Mouse (Mus musculus) gastrocnemius, postnatal 14 days (tissue): ENCODE data around the gene Gm21988. TPM values are rescaled to one million over a fixed set of nuclear protein-coding genes. Genes with fewer than 3 reads are reported as not detected.

ENCODE experiments used
- DNase-seq: peaks from one replicate; pipeline ENCODE4 v3.0.0; 2021; ENCODE audit warnings: mixed read lengths
- intact Hi-C: fragments of 180-260 bp; cut with DNase I; formaldehyde crosslinking; loops from one replicate; pipeline ENCODE4 v1.15.1; 2025; ENCODE audit warnings: low total_unique reads
- total RNA-seq, 2 experiments: library from RNA; stranded (reverse); gene quantifications; 2 replicates each; pipeline ENCODE4 v1.2.3; 2021

Gene Gm21988
- total RNA-seq, 2 experiments from 2014 or later = 2.6 to 2.7 TPM

- DNase-seq = peak; percentile 85
- intact Hi-C loops = no loop called here
Measured at GRCm38 (mm10) chr11:70220731-70221602, 18.7 kb downstream of the Gm21988 start, which contains the start of gene Slc16a13. Slc16a13 (minus strand) TSS chr11:70221064.

- DNase-seq = no peak
- intact Hi-C loops = no loop called here
Measured at GRCm38 (mm10) chr11:70220323-70220722, 19.3 kb downstream of the Gm21988 start.

GRCm38 (mm10) chr11:70219873-70220272 is 19.8 kb downstream of the Gm21988 start:
- no peak for DNase-seq
- intact Hi-C loops = no loop called here

GRCm38 (mm10) chr11:70218741-70219470 is 20.7 kb downstream of the Gm21988 start:
- intact Hi-C loops = no loop called here
- DNase-seq = no peak

- intact Hi-C loops = no loop called here
- no peak for DNase-seq
Measured at GRCm38 (mm10) chr11:70218039-70218438, 21.6 kb downstream of the Gm21988 start.

GRCm38 (mm10) chr11:70216103-70216502 is 23.5 kb downstream of the Gm21988 start:
- intact Hi-C loops = no loop called here
- DNase-seq = no peak

GRCm38 (mm10) chr11:70215301-70215700 is 24.3 kb downstream of the Gm21988 start:
- no peak for DNase-seq
- intact Hi-C loops = no loop called here

GRCm38 (mm10) chr11:70214856-70215209 is 24.8 kb downstream of the Gm21988 start:
- no peak for DNase-seq
- intact Hi-C loops = loop anchor here (5.0 kb wide), 1 partner anchor 138 kb away; no protein-coding TSS in a partner anchor

GRCm38 (mm10) chr11:70214191-70214855 is 25.3 kb downstream of the Gm21988 start:
- intact Hi-C loops = loop anchor here (5.0 kb wide), 1 partner anchor 137 kb away; no protein-coding TSS in a partner anchor
- no peak for DNase-seq

- intact Hi-C loops = loop anchor here (5.0 kb wide), 1 partner anchor 136 kb away; no protein-coding TSS in a partner anchor
- DNase-seq = no peak
Measured at GRCm38 (mm10) chr11:70213736-70214135, 25.9 kb downstream of the Gm21988 start.

GRCm38 (mm10) chr11:70212896-70213295 is 26.7 kb downstream of the Gm21988 start:
- DNase-seq = no peak
- intact Hi-C loops = loop anchor here (5.0 kb wide), 1 partner anchor 136 kb away; no protein-coding TSS in a partner anchor

GRCm38 (mm10) chr11:70212423-70212822 is 27.2 kb downstream of the Gm21988 start, which contains the start of gene Slc16a11:
Slc16a11 (plus strand) TSS chr11:70212752.
- DNase-seq = no peak
- intact Hi-C loops = loop anchor here (5.0 kb wide), 1 partner anchor 135 kb away; no protein-coding TSS in a partner anchor

GRCm38 (mm10) chr11:70211972-70212371 is 27.7 kb downstream of the Gm21988 start:
- intact Hi-C loops = loop anchor here (5.0 kb wide), 1 partner anchor 135 kb away; no protein-coding TSS in a partner anchor
- no peak for DNase-seq

- intact Hi-C loops = loop anchor here (5.0 kb wide), 1 partner anchor 133 kb away; no protein-coding TSS in a partner anchor
- DNase-seq = no peak
Measured at GRCm38 (mm10) chr11:70210681-70211080, 28.9 kb downstream of the Gm21988 start.

GRCm38 (mm10) chr11:70208778-70209388 is 30.7 kb downstream of the Gm21988 start:
- no peak for DNase-seq
- intact Hi-C loops = no loop called here

GRCm38 (mm10) chr11:70207283-70207682 is 32.3 kb downstream of the Gm21988 start:
- DNase-seq = no peak
- intact Hi-C loops = no loop called here

GRCm38 (mm10) chr11:70206801-70207200 is 32.8 kb downstream of the Gm21988 start:
- intact Hi-C loops = no loop called here

GRCm38 (mm10) chr11:70201691-70202090 is 37.9 kb downstream of the Gm21988 start:
- intact Hi-C loops = loop anchor here (5.0 kb wide), 2 partner anchors 129 to 144 kb away; no protein-coding TSS in a partner anchor
- DNase-seq = peak; percentile 85

More at GRCm38 (mm10) chr11:70206801-70207200, 32.8 kb downstream of the Gm21988 start:
- no peak for DNase-seq
